Mouse (Mus musculus) regulatory T cell (primary cell): ENCODE results near the gene Nell2.
"Not testable (repeated sequence)": the region's sequence is repeated elsewhere in the genome, so short reads cannot be mapped to it uniquely, and the experiment has no call there.

Experiments
- in situ Hi-C: fragments of 300-600 bp; cut with MboI, MseI; formaldehyde crosslinking; loops from one replicate; pipeline ENCODE4 v1.15.1; 2025; ENCODE audit warnings: high pct_unique_total_duplicates

Nell2 gene

DNA sequence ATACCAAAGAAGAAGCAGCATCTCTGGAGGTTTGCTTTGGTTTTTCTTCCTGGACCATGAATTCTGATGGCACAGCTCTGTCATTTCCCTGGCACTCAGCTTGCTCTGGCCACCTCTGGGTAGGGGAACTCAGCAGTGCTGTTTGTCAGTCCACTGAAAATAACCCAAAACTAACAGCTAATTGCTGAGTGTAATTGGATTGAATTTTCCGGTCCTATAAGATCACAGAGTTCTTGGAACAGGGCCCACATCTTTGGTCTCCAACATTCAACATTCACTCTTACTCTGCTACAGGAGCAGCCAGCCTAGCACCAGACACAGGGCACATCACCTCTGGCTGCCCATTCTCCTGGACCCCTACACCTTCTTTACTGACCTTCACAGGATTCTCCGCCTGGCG is 287.2 kb downstream of the Nell2 start:
- in situ Hi-C loops, result no loop called here

- in situ Hi-C loops, result not testable (repeated sequence)
Observed at GRCm38 (mm10) chr15:95237021-95237420, 291.3 kb downstream of the Nell2 start.

DNA sequence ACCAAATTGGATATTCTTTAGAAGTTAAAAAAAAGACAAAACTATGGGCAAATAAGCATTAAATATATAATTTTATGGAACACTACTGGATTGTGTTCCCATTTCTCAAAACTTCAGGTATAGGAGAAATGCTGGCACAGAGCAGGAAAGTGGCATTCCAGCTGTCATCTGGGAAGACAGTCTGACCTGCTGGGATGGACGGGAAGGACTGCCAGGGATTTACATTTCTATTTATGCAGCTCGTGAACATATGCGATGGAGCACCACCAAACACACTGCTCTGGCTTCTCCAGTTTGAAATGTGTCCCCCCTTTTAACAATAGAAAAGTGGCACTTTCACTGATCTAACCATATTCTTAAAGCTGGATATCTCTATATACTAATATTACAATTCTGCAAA is 291.9 kb downstream of the Nell2 start:
- in situ Hi-C loops, result no loop called here

DNA sequence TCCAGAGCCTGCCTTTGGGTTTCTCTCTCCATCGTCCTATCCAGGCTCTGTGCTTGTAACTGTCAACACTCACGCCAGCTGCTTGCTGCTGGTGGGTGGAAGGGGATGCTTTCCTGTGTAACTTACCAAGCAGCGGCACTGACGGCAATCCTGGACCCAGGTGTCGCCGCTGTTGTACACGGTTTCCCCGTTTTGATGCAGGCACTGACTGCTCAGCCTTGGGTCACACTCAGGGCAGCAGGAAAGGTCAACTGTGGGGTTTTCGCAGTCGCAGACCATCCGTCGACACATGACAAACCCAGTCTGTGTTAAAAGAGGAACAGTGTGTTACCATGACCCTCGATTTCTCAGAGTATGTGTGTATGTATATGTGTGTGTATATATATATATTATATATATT is 297.2 kb downstream of the Nell2 start:
- in situ Hi-C loops, result no loop called here

DNA sequence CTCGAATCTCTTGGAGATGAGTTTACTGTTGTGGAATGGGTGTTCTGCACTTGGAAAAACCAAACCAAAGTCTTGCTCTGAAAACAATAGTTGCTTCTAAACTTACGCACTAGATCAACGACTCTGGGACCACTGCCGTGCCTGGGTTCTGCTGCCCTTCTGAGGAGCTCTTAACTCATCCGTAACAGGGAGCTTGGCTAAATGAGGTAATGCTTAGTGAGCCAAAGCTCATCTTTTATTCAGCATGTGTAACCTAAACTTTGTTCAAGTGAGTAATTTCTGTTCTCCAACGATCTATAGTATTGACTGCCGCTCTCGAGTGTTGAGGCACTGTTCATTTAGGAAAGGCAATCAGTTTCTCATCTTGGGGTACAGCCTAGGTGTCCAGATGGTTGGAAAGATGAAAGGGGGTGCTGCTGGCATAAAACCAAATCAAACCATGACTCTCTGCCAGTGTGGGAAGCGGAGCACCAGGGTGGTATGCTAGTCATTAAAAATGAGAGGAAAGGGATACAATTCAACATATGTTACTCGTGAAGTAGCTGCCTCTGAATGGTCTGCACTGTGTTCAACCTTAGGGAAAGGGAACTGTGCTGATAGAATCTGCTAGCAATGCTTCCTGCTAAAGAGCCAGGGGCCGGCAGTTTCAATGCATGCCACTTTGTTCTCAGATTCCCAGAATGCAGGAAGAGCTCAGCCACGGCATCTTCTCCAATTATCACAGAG is 311.6 kb downstream of the Nell2 start:
- in situ Hi-C loops, result no loop called here

DNA sequence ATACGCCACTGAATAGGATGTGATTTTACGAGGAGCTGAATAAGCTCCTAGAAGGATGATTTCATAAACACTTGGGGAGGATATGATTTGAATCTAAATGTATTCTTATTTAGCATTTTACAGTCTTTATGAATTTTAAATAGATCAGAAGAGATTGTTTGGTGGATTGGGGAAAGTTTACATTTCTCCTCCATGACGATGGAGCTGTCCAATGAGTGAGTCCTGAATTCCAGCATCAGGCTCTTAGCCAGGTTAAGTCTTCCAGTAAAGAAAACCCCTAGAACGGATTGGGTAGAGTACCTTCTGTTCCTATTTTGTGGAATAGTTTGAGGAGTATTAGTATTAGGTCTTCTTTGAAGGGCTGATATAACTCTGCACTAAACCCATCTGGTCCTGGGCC is 317.8 kb downstream of the Nell2 start:
- in situ Hi-C loops, result no loop called here

DNA sequence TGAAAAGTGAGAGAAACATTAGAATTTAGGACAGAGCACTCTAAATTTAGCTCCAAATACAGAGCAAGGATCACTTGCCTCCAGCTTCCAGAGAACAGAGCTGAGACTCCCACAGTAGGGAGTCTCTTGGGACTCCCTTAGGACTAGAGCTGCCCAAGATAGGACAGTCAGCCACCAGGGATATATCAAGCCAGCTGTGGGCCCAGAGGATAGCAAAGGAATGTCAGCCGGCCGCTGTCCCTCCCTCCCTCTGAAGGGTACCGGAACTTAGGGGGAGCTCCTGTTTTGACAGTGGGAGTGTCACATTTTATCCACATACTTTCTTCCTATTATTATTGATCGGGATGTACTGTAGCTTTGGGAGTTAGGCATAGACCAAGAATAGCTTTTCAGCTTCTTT is 319.2 kb downstream of the Nell2 start:
- in situ Hi-C loops, result no loop called here

- in situ Hi-C loops, result no loop called here
Observed at GRCm38 (mm10) chr15:95193661-95194280, 334.6 kb downstream of the Nell2 start.

DNA sequence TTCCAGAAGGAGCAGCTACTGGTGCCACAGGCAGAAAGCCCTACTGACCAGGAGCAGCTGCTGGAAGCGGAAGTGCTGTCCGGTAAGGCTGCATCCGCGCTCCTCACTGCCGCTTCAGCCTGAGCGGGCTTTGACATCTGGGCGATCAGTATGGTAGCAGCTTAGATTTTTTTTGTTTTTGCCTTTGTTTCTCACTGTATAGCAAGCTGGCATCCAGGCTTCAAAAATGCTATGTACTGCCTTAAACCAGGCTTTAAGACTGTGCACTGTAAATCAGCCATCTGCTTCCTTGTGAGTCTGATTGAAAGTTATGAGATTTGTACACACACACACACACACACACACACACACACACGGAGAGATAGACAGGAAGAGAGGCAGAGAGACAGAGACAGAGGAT is 335.4 kb downstream of the Nell2 start:
- in situ Hi-C loops, result no loop called here

DNA sequence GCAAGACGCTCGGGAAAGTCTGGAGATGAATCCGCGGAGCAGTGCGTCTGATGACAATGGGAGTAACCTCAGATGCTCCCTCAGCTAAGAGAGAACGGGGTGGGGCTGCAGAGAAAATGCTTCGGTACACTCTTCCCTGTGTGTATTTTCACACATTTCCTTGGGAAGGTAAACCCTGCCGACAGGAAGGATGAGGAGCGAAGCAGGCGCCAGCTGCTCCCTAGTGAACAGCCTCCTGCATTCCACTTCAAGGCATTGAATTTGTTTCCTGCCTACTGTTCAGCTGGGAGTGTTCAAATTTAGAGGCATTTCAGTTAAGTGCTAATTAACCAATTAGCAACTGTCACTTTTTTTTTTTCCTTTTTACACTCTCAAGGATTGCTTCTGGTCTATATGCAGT is 342.1 kb downstream of the Nell2 start:
- in situ Hi-C loops, result no loop called here

- in situ Hi-C loops, result no loop called here
Observed at GRCm38 (mm10) chr15:95185419-95185818, 342.9 kb downstream of the Nell2 start.

DNA sequence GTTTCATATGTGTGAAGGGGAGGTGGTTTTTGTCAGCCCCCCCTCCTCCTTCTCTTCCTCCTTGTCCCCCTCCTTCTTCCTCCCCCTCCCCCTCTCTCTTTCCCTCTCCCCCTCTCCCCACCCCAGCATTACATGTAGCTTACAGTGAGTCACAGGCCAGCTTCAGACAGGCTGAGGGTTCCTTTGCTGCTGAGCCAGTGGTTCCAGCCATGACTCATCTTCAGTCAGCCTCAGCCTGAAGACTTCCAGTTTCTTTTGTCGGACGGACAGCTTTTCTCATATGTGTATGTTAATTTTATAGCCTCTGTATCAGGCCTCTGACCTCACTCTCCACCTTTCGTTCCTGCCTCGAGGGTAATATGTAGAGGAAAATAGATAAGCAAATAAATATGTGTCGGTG is 344.9 kb downstream of the Nell2 start:
- in situ Hi-C loops, result no loop called here

GRCm38 (mm10) chr15:95156828-95157227 is 371.5 kb downstream of the Nell2 start:
- in situ Hi-C loops, result no loop called here

DNA sequence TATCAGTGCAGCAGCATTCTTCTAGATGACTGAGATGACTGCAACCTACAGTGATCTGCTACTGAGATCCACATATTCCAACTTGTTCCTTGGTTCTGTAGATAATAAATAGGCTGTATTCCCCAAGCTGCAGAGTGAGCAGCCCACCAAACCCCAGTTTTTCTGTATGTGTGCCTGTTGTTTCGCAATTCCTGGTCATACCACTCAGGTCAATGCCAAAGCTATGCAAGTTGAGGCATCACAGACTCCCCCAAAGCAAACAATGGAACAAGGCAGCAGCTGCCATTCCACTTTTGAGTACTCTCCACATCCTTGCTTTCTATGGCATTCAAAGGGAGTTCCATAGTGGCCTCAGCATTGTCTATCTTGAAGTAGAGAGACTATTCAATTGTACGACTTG is 383.2 kb downstream of the Nell2 start:
- in situ Hi-C loops, result no loop called here

- in situ Hi-C loops, result no loop called here
Observed at GRCm38 (mm10) chr15:95144131-95144530, 384.2 kb downstream of the Nell2 start.

- in situ Hi-C loops, result no loop called here
Observed at GRCm38 (mm10) chr15:95138709-95139409, 389.5 kb downstream of the Nell2 start.

- in situ Hi-C loops, result no loop called here
Observed at GRCm38 (mm10) chr15:95137018-95137810, 391.1 kb downstream of the Nell2 start.

- in situ Hi-C loops, result no loop called here
Observed at GRCm38 (mm10) chr15:95135926-95136609, 392.3 kb downstream of the Nell2 start.

DNA sequence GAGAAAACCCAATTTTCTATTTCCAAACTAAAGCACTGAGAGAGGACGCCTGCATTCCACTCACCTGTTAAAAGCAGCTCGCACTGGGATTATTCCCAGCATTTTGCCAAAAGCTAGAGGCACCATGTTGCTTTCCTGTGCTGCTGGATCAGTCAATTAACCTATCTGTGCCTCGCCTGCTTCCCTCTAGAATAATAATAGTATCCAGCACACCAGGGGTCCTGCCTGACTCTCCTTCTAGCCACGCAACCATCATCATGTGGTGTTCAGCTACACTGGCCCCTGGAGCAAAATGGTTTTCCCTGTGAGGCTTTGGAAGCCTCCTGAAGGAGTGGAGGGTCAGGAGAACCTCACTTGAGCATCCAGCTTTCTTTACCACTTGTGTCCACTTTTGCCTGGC is 397.0 kb downstream of the Nell2 start:
- in situ Hi-C loops, result no loop called here

DNA sequence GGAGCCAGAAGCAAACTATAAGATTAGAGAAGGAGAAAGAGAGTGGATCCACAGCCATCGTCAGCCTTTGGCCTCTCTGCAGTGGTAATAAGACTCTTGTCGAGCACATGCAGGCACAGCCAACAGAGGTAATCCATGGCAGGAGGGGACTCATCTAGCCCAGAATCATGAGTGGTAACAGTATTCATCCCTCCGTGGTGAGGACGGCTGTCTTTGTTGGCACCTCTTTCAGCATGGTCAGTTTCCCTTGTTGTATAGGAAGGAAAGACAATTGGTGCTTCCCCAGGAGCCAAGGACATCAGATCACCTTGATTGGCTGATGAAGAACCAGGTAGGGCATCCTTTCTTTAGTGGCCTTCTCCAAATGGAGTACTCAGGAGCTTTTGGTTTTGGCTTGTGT is 419.7 kb downstream of the Nell2 start:
- in situ Hi-C loops, result no loop called here

DNA sequence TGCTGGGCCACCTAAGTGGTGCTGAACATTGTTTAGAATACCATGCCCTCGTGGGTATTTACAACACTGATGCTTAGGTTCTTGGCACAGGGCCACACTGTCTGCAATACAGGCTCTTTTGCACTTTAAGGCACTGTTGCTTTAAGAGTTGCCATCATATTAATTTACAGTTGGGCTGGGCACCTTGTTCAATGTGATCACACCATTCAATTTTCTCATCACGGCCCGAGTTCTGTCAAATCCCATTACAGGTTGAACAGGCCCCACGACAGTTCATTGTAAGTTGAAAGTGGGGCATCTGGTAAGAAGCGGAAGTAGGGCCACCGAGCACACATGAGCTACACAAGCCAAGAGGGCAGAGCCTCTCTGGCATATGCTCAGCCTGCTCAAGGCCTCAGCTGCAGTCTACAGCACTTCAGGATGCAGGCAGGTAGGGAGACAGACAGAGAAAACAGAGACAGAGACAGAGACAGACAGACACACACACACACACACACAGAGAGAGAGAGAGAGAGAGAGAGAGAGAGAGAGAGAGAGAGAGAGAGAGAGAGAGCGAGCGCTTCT is 421.0 kb downstream of the Nell2 start:
- in situ Hi-C loops, result no loop called here
